Mouse (Mus musculus) heart, adult 2 months (tissue): Measurements from ENCODE around the gene Hsd17b10.

ENCODE experiments used
- CTCF ChIP-seq: fragments of 200-600 bp; IDR thresholded peaks from 2 replicates; pipeline ENCODE4 v1.8.1; 2022; ENCODE audit warnings: antibody characterized with exemption, mild to moderate bottlenecking, moderate library complexity
- POLR2A ChIP-seq: fragments of 200-500 bp; IDR thresholded peaks from 2 replicates; pipeline ENCODE4 v1.6.1; 2011; ENCODE audit warnings: mild to moderate bottlenecking, low read depth, low read length, control low read depth; ENCODE audit not compliant: insufficient read depth

GRCm38 (mm10) chrX:152001737-152002710 lies at the start of gene Hsd17b10:
- TF ChIP-seq CTCF (peak; percentile 39), POLR2A (peak; percentile 92)
